Mouse (Mus musculus) heart, postnatal 4 days (tissue): ENCODE measurements at regions not wholly inside any gene's neighbourhood (a gene's known extent, or its start where the extent isn't known, plus 50 kb on each side); places are given as distances from the start of the nearest gene placed in this dataset.
"Not testable (repeated sequence)": the region's sequence is repeated elsewhere in the genome, so short reads cannot be mapped to it uniquely, and the experiment has no call there.

Source experiments
- DNase-seq: peaks from one replicate; pipeline ENCODE4 v3.0.0; 2021

DNA sequence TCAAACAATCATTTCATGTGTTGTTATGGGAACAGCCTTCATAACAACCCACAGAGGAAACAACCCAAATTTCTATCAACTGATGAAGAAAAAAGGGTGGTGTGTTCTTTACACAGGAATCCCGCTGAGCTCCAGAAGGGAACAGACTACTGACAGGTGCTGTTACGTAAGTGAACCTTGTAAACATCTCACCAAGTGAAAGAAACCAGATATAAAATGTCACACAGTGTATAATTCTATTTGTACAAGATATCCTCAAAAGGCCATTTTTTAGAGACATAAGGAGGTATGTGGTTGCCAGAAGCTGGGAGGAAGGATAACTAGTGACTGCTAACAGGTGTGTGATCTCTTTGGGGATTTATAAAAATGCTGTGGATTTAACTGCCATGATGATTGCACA is 119.9 kb downstream of the Plod2 start:
- no peak for DNase-seq

DNA sequence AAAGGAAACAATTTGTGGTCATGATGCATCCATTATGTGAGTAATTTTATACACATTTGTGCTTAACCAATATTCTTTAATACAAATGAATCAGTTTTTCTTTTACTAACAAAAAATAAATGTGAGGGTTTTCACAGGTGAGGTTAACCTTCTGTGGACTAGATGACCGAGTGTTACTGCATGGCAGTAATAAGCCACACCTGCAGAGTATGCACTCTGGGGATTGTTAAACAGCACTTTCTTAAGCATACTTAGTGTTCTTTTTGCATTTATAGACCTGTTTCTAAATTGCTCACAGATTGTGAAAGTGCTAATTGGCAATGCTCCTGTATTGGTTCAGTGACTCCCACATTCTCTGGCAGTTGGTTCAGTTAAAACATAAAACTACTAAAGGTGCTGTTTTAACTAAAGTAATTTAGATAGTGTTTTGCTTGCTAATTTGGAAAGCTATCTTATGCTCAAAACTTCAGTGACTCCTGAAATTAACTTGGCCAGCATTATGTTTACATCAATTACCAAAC is 125.4 kb downstream of the Plod2 start:
- DNase-seq = no peak

- DNase-seq = no peak
Measured at GRCm38 (mm10) chr9:92671966-92672365, 129.9 kb downstream of the Plod2 start.

GRCm38 (mm10) chr9:92694361-92695016 is 152.5 kb downstream of the Plod2 start:
- peak; percentile 7 for DNase-seq

DNA sequence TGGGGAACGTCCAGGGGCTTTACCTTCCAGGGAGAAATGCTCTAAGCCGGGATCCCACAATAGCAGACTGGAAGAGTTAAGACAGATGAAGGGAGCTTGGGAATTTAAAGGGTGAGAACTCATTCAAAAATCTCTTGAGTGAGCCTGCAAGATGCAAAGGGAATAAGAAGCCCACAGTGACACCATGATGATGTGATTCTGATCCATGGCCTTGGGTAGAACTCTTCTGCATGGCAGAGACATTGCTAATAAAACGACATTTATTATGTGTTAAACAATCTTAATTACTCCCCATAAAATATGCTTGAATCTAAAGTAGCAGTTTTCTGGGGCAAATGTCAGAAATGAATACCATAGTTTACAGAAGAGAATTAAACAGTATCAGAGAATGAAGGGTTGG is 155.9 kb downstream of the Plod2 start:
- no peak for DNase-seq

GRCm38 (mm10) chr9:92704752-92705151 is 162.7 kb downstream of the Plod2 start:
- DNase-seq = no peak

DNA sequence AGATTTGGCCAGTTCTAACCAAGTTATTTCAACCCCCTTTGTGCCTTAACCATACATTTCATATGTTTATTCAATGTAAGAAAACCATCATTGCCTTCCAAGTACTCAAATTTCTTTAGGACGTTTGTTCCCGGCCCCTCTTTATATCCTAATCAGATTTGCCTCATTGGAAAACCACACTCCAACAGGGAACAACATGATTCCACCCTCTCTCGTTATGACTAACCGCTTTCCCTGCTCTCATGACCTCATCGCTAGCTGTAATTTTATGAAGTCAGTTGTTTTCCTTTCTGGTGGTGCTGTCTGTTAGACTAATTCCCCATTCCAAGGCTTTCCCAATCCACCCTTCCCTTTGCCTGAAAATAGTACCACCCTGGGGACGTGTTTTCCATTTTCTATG is 165.0 kb downstream of the Plod2 start:
- no peak for DNase-seq

- DNase-seq = no peak
Measured at GRCm38 (mm10) chr9:92717176-92717575, 175.2 kb downstream of the Plod2 start.

DNA sequence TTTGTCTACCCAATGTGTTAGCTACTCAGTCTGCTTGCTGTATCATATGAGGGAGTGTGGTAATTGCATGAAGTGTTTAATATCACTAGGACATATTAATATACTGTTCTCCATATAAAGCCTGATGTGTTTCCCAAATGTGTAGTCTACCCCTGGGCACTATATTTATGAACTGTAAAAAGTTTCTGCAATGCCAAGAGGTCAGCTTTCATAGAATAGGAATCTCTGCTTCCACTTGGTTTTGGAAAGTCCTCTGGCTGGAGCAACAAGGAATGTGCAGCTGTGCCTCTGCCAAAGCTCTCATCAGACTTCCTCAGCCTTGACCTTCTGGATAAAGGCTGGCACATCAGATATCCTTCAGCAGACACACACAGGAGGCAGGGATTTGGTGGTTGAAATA is 176.3 kb downstream of the Plod2 start:
- no peak for DNase-seq

DNA sequence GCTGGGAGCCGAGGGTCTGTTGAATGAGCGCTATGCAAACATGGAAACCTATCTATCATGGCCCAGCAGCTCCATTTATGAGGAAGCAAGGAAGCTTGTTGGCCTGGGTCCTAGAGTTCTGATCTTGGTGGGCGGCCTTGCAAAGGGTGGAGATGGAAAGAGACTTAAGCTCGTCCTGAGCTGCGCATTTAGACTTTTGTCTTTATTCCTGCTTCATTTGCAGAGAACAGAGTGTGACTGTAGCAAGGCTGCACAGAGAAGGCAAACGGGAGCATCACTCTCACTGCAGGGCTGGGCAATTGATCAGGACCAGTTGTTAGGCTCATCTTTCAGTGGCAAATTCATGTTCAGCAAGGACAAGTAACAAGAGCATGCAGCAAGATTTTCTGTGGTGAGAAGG is 177.2 kb downstream of the Plod2 start:
- peak; percentile 5 for DNase-seq

- no peak for DNase-seq
Measured at GRCm38 (mm10) chr9:92728864-92729263, 186.8 kb downstream of the Plod2 start.

- DNase-seq = no peak
Measured at GRCm38 (mm10) chr9:92731396-92731795, 189.4 kb downstream of the Plod2 start.

DNA sequence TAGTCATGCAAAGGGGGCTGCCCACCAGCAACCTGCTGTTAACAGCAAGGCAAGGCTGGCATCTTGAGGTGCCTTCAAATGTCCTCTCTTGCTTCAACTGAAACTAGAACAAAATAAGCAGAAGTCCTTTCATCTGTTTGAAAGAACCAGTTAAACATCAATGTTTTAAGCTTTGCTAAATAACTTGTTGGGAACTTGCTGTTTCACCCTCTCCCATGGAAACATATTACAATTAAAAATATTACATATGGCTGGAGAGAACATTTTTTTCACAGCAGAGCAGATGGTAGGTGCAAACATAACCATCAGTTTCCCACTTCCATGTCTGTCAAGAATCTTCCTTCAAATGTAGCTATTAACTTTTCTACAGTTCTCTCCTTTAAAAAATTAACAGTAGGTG is 225.5 kb downstream of the Plod2 start:
- no peak for DNase-seq

- no peak for DNase-seq
Measured at GRCm38 (mm10) chr9:92768432-92768831, 226.4 kb downstream of the Plod2 start.

- DNase-seq = peak; percentile 41
Measured at GRCm38 (mm10) chr9:92769528-92769927, 227.5 kb downstream of the Plod2 start.

DNA sequence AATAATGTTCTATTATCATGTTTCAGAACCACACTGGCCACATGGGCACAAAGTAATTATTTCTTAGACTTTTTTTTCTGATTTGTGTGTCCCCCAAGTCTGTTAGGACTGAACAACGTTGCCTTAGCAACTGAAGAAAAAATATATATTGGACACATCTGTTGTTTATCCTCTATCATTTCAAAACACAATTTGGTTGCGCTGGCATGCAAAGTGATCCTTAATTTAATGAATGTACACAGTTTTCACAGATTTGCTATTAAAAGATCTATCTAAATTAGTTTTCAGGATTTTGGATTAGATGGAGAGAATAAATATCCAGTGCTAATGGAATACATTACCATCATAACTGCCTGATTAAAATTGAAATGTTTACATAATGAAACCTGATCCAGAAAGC is 229.0 kb downstream of the Plod2 start:
- no peak for DNase-seq

DNA sequence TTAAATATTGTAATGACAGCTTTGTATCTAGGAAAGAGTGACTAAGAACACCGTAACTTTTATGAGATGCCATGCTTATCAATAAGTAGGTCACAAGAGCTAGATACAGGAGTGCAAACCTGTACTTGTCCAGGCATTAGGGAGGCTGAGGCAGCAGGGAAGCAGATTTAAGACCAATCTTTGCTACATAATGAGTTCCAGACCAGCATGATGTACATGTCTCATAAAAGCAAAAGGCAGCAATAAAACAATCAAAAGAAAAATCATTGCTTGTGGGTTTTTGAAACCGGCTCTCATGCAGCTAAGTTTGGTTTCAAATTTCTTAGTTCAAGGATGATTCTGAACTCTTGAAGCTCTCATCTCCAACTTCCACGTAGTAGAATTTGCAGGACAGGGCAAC is 229.7 kb downstream of the Plod2 start:
- no peak for DNase-seq

DNA sequence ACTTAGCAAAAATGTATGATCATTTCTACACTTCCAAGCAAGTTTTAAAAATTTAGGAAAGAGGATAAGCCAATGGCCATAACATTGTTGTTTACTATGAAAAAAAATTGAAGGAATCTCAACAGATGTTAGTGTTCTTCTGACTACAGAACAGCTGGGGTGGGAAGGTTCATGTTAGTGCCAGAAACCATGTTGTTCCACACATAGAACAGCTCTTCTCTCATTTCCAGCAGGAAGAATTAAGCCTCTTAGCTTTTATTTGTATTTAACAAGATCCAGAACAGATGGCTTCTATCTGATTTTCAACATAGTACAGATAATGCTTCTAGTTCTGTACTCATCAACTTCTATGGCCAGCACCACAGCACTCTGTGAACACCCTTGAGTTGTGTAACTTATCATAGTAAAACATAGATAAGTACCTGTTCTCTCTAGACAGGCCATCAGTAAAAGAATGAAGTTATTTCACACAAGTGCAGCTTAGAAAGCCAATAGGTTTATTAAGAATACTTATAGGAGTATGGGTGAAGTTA is 241.0 kb downstream of the Plod2 start:
- no peak for DNase-seq

- DNase-seq = no peak
Measured at GRCm38 (mm10) chr9:92799695-92800094, 257.7 kb downstream of the Plod2 start.

DNA sequence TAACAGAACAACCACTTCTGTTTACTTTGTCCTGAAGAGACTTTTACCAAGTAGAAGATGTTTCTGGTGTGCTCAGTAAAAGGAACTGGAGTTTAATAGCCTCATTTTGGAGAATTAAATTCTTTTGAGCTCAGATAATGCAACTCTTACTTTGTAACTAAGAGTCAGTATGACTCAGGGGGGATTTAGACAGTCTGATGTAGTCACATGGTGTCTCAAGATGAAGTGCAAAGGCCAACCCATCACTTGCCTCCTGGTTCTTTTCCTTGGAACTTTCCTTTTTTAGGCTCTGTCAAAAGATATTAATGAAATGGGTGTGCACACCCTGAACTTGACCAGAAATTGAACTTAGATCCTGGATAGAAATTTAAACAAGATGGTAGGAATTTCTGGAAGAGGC is 267.4 kb downstream of the Plod2 start:
- no peak for DNase-seq

DNA sequence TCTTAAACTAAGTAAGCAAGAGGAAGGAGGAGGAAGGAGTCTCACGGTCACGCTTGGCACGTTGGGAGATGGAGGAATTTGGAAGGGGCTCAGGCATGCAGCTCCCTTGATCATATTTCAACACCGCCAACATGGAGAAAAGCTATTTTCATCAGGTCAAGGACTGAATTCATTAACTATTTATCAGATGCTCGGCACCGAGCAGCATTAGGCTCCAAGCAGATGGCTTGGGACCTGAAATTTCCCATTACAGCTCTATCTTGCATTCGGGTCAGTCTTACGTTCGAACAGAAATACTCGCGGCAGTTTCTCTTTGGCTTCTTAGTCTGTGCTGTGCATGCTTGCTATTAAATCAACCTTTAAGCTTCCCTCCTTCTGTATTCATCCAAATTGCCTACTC is 278.7 kb downstream of the Plod2 start:
- DNase-seq = no peak

DNA sequence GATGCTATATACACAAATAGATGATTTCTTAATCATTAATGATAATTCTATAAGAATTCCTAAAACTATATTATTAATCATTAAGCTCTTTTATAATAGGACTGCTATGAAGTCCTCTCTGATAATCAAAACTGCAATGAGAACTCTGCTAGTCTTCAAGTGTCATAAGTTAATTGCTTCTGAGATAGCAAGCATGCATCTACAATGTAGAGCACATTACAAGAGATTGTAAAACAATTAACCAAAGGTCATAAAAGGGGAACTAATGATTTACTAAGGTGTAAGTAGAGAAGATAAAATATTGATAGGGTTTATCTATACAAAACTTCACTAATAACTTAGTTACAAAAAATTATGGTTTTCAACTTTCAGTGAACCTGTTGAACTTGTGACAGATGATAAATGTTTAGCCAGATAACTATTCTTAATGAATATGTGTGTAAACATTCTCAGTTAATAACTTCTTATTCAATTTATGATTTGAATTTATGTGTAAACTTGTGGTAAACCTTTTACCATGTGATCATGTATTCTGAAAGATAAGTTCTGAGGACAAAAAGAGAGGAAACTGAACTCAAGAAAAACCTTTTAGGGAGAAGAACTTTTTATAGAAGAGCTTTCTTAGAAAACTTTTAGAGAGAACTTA is 284.8 kb downstream of the Plod2 start:
- no peak for DNase-seq

DNA sequence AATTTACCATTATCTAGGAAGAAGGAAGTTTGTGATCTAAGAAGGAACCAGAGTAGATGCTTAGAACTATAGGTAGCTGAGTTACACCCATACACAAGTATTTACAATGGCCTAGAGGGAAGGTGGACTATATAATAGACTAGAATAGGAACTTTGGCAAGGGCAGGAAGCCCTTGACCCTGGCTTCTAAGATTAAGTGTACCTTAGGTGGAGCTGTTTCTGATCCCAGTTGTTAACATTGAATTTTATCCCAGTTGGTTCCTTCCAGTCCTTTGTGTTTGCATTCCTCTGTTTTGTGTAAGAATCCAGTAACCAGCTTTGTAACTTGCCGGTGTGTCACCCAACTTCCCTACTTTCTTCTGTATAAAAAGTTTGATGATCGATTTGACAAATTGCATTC is 294.1 kb downstream of the Plod2 start:
- not testable (repeated sequence) for DNase-seq

GRCm38 (mm10) chr9:92856410-92857083 is 314.5 kb downstream of the Plod2 start:
- DNase-seq = no peak
